Mouse (Mus musculus) testis, postnatal 14 days (tissue): Measurements from ENCODE around the gene Bckdk.

Experiments
- DNase-seq: peaks from one replicate; pipeline ENCODE4 v3.0.0; 2021; ENCODE audit warnings: low spot score

Bckdk gene

DNA sequence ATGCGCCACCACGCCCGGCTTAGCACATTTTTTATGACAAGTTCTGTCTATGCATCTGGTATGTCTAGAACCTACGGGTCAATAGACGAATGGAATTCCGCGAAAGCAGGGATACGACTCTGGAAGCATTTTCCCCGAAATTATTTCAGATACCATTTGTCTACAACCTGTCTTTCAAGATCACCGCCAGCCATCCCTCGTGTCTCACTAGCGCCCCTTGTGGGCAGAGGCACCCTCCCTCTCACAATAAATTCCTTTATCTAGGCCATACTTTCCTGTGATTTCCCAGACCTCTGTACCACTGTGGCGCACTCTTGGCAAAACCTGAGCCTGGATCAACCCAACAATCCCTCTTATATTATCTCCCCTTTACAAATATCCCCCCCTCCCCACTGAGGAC, 7.5 kb upstream of the Bckdk start:
- peak; percentile 69 for DNase-seq

- no peak for DNase-seq
Observed at GRCm38 (mm10) chr7:127897542-127897941, 6.3 kb upstream of the Bckdk start.

DNA sequence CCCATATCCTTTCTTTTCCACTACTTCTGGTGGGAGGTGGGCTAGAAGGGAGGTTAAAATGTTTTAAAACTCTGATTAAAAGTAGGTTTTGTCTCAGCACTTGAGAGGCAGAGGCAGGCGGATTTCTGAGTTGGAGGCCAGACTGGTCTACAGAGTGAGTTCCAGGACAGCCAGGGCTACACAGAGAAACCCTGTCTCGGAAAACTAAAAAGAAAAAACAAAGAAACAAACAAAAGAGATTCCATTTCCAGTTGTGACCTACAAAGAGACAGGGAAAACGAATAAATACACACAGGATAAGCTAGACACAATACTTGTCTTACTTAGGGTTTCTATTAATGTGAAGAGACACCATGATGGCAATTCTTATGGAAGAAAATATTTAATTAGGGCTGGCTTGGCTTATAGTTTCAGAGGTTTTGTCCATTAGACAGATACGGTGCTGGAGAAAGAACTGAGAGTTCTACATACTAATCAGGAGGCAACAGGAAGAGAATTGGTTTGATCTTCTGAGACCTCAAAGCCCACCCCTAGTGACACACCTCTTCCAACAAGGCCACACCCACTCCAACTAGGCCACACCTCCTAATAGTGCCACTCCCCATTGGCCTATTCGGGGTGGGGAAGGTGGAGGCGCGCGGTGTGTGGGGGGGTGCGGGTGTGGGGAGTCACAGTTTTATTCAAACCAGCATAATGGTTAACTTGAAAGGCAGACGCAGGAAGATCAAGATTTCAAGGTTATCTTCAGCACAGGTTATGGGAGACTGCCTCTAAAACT, 5.5 kb upstream of the Bckdk start:
- DNase-seq: no peak

DNA sequence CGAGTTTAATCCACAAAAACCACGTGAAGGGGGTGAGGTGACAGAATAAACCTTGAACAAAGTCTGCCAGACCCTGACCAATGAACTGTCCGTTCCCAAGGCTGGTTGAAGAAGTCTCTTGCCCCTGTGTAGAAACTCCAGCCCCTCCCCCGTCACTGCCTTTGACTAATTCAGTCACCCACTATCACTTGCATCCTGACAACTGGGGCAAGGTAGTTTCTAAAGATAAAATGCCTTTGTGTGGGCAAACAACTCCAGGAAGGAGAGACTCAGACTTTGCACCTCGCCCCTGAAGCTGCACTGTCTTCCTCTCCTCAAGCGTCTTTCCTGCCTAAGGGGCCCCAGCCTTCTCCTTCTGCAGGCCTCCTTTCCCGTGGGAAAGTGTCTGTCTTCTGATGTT, 3.9 kb upstream of the Bckdk start:
- DNase-seq: no peak

- no peak for DNase-seq
Observed at GRCm38 (mm10) chr7:127901772-127902171, 2.1 kb upstream of the Bckdk start.

DNA sequence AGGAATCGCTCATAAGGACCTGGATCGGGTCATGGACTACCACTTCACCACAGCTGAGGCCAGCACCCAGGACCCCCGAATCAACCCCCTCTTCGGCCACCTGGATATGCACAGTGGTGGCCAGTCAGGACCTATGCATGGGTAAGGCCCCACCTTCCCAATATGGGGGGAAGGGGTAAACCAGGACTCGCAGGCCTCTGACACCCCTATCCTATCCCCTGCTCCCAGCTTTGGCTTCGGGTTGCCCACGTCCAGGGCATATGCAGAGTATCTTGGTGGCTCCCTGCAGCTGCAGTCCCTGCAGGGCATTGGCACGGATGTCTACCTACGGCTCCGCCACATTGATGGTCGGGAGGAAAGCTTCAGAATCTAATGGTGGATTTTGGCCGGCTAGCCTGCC, 4.1 kb downstream of the Bckdk start:
- DNase-seq: no peak

- DNase-seq: no peak
Observed at GRCm38 (mm10) chr7:127908656-127909055, 4.8 kb downstream of the Bckdk start.

GRCm38 (mm10) chr7:127912190-127912871, 8.4 kb downstream of the Bckdk start, which contains the start of gene Kat8:
Kat8 (plus strand) TSS chr7:127912516.
- DNase-seq: peak; percentile 88

DNA sequence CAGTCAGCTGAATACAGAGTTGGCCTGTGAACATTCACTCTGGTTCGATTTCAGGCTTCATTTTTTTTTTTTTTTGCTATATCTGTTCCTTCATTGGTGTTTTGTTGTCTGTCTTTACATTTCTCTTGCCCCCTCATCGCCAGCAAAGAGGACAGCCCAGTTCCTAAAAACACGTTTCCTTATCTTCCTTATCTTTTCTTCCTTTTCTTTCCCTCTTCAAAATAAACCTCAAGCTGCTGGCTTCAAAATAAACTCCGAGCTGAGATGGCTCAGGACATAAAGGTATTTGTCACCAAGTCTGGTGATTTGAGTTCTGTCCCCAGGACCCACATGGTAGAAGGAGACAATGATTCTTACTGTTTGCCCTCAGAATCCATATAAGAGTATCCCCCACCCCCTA, 9.1 kb downstream of the Bckdk start:
- no peak for DNase-seq

- no peak for DNase-seq
Observed at GRCm38 (mm10) chr7:127915293-127915692, 11.4 kb downstream of the Bckdk start.

DNA sequence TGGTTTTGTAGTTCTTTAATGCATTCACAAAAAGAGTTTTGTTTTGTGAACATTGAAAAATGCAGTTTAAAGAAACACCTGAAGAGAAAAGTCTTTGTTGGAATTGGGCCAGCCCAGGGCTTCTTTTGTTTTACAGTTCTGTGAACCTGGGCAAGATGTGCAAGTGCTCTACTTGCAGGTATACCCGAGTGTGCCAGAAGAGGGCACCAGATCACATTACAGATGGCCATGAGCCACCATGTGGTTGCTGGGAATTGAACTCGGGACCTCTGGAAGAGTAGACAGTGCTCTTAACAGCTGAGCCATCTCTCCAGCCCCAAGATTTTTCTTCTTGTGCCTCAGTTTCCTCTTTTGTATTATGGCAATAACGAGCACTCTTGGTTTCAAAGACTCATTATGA, 14.3 kb downstream of the Bckdk start:
- DNase-seq: no peak

DNA sequence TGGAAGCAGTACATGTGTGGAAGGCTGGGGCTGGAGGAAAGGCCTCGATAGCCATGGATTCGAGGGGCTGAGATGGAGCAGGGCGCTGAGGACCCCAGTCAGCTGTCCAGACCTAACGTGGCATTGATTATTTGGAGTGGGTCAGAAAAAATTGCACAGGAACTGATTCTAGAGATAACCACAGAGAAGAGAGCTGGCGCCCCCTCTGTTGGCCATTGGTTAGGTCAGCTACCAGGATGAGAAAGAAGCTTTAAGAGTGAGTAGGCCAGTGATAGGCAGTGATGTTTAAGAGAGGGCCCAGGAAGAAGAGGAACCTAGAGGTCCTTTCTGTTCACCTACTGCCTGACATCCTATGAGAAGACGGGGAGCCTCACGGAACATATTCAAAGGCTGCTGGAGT, 15.4 kb downstream of the Bckdk start:
- no peak for DNase-seq

DNA sequence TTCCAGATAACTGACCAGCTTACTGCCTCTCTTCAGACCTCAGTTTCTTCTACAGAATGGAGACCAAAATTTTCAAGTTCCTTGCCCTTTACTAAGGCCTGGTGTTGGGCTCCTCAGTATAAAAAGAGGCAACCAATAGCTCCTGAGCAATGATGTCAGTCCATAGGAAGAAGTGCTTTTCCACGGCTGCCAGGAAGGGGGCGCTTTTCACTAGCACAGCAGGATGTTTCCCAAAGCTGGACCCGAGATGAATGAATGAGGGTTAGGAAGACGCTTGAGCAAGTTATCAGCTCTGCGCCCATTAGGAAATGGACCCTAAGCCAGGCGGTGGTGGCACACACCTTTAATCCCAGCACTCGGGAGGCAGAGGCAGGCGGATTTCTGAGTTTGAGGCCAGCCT, 17.6 kb downstream of the Bckdk start:
- no peak for DNase-seq

DNA sequence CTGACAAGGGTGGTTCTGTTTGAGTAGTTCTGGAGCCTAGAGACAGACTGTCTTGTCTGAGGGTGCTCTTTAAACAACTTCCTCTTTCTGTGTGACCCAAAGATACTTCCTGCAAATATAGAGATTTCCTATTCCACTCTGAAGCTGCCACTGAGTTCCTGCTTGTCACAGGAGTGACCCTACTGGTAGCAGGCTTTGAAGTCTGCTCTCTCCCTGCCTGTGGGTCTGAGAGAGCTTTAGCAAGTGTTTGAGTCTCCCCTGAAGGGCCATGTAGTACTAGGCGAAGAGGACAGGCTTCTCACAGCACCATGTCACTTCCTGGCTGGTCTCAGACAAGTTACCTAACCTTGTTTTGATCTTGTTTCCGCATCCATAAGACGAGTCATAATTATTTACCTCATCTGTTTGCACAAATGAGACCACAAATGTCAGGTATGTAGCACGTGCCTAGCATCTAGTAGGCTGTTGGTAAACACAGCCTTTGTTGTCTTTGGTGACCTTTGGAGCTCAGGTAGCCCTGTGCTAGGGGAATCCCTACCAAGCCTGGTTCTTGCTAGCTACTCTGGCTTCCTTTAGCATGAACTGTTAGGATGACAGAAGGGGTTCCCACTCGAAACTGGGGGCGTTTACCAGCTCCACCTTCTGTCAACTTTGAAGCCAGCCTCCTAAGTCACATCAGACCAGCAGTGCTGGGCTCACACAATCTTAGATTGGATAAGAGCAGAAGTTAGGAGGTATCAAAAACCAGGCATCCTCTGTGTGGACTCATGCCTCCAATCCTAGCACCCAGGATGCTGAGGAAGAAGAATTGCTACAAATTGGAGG, 18.8 kb downstream of the Bckdk start:
- no peak for DNase-seq

GRCm38 (mm10) chr7:127923714-127924113, 19.8 kb downstream of the Bckdk start:
- DNase-seq: no peak

- DNase-seq: no peak
Observed at GRCm38 (mm10) chr7:127925252-127925651, 21.4 kb downstream of the Bckdk start.

DNA sequence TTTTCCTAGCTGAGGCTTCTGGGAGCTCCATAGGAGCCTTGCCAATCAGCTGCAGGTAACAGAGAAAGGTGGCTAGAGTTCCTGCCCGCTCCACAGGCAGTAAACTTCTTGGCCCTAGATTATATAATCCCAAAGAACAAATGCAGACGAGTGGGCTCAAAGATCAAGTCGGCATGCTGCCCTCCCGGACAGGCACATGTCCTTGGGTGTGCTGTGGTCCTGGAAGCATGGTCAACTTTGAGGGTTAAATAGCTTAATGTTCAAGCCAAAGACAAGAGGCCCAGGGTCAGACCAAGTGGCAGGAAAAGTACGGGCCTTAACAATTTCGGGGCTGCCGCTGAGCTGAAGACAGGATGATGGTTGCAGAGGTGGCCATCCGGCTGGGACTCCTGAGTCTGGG, 22.2 kb downstream of the Bckdk start:
- no peak for DNase-seq

GRCm38 (mm10) chr7:127926846-127927245, 23.0 kb downstream of the Bckdk start:
- no peak for DNase-seq

DNA sequence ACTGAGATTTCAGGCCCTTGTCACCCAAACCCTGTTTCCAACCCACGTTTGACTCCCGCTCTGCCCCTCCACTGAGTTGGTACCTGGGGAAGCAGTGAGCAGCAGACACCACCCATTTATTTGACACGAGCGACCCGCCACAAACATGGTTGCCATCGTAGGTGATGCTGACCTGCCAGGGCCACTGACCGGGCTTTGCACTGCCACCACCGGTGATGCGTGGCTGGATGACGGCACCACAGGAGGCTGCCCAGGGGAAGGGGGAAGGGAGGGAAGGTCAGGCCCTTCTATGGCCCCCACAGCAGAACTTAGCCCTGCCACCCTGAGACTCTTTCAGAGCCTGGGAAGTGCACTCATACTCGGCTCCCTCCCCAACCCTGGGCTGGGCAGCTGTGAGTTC, 23.8 kb downstream of the Bckdk start:
- no peak for DNase-seq

- no peak for DNase-seq
Observed at GRCm38 (mm10) chr7:127928596-127928995, 24.7 kb downstream of the Bckdk start.

DNA sequence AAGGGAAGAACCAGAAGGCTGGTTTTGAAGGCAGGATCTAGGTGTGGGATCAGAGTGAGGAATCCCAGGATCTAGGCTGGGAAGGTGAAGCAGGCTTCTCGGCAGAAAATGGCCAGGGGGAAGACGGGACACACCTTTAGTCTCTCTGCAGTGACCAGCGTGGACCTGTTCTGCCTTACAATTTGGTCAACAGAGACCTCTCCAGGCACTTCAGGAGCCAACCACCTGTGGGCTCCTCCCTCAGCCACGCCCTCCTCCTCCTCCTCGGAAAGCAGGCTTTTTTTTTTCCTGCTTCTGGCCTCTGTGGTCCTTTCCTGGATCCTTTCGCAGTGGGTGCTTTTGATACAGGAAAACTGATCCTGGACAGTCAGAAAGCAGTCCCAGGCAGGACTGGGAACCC, 26.0 kb downstream of the Bckdk start, which contains the start of gene Prss8:
TSS of gene Prss8 (minus strand) at position 182 of the 400 bp plus-strand sequence.
- no peak for DNase-seq

DNA sequence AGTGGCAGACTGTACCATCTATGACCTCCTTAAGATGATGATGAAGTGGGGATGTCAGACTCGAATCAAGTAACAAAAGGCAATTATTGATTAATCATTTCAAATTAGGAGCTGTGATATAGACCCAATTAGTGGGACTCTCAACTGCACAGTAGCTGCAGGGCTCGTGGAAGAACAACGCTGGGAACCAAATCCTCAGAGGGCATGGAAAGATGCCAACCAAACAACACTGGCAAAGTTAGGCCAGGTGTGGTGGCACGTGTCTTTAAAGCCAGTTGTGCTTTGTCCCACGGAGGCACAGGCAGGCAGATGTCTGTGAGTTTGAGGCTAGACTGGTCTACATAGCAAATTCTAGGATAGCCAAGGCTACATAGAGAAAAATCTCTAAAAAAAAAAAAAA, 26.8 kb downstream of the Bckdk start:
- DNase-seq: no peak
